Mouse (Mus musculus): Measurements from ENCODE around the gene Msrb1. TPM values are rescaled to one million over a fixed set of nuclear protein-coding genes. Genes with fewer than 3 reads are reported as not detected.

The Msrb1 gene
- total RNA-seq, 2 experiments from 2014 or later = 32.0 to 40.8 TPM

DNA sequence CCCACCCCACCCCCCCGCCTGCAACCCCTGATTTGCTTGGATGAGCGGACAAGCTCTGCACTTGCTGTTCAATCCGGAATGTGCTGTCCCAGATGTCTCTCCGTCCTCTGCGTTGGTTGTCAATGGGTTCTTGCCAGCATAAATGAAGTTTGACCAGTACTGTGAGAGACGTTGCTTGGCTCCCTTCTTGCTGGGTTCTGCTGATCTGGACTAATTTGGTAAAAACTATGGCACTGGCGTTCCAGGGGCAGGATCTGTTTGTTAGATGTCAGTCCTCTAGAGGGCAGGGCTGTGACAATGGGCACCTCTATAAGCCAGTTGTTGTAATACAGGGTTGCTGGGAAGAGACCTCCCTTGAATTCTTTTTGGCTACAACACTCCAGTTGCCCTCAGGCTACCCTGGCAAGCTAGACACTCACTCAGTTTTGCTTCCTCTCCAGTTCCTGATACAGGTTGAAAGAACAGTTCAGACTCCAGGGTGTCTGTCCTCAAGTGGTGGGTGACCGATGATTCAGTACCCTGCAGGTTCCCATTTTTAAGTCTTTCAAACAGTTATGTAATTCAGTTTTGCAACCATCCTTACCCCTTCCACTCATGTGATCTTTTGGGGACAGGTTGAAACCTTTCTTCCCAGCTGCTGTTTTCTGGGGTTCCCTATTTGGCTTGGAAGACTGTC lies 831 bp downstream of the Msrb1 start:
- no peak for TF ChIP-seq CTCF (conservative IDR thresholded peaks at IDR 0.05)
- H3K4me3 ChIP-seq = peak overlapping the region; percentile 86
- DNase-seq (ENCODE audit: low spot score in 2 of 2) = no peak
- peak overlapping the region; percentile 82; the same call in 1 of the 2 replicates for H3K27ac ChIP-seq

DNA sequence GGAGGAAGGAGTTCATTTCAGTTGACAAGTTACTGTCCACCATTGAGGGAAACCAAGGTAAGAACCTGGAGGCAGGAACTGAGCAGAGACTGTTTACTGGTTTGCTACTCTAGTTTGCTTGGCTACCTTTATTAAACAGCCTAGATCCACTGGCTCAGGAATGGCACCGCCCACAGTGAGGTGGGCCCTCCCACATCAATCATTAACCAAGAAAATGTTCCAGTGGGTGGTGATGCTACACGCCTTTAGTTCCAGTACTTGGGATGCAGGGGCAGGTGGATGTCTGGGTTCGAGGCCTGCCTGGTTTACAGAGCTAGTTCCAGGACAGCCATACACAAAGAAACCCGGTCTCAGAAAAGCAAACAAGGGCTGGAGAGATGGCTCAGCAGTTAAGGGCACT lies 1.8 kb downstream of the Msrb1 start:
- TF ChIP-seq CTCF (conservative IDR thresholded peaks at IDR 0.05) = no peak
- no peak overlapping the region for H3K27ac ChIP-seq
- H3K4me3 ChIP-seq = no peak overlapping the region
- no peak for DNase-seq (ENCODE audit: low spot score in 2 of 2)

DNA sequence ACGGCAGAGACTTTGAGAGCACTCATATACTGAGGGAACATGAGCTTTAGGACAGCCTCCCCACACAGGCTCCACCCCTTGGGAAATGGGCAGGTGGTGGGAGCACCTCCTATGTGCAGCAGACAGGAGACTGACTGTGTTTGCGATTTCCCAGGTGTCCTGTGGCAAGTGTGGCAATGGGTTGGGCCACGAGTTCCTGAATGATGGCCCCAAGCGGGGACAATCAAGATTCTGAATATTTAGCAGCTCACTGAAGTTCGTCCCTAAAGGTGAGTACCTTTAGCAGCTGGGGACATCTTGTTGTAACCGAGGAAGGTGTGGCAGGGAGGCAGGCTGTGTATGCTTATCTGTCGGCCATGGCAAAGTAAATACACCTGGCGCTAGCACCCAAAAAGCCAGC lies 3.5 kb downstream of the Msrb1 start:
- TF ChIP-seq CTCF (conservative IDR thresholded peaks at IDR 0.05) = no peak
- DNase-seq (ENCODE audit: low spot score in 2 of 2) = no peak
- Histone ChIP-seq H3K27ac (no peak overlapping the region), H3K4me3 (no peak overlapping the region)

DNA sequence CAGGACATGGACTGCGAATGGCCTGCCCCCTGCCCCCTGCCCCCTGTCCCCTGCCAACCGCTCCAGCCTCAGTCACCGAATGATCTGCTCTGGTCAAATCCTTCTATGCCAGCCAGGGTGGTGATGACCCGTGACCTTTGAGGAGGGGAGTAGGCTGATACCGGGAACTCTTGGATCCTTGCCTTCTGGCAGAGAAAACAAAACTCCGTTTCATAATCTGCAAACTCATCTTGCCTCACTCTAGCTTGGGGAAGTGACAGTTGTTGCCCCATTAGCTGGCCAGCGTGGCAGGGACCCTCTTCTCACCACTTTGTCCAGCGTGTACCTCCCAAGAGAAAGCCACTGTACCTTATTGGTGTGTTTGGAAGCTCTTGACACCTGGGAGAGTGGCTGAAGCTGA lies 5.9 kb downstream of the Msrb1 start:
- Histone ChIP-seq H3K27ac (peak overlapping the region; percentile 18; the same call in 1 of the 2 replicates), H3K4me3 (no peak overlapping the region)
- no peak for DNase-seq (ENCODE audit: low spot score in 2 of 2)
- no peak for TF ChIP-seq CTCF (conservative IDR thresholded peaks at IDR 0.05)

DNA sequence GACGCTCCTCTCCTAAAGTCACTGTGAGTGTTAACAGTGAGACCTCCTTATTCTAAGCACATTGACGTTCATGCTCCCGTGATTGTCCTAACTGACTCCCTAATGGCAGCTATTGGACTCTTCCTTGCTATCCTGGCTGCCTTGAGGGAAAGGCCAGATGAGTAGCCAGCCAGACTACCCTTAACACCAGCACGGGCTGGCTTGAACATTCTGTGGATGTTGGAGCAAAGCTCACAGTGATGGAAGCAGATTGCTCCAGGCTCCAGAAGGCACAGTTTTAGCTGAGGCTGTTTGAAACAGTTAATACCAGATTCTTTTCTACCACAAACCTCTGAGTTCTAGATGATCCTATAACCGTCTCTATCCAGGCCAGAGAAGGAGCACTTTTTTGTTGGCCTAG lies 7.5 kb downstream of the Msrb1 start:
- Histone ChIP-seq H3K4me3 (no peak overlapping the region), H3K27ac (no peak overlapping the region)
- no peak for DNase-seq (ENCODE audit: low spot score in 2 of 2)
- TF ChIP-seq CTCF (conservative IDR thresholded peaks at IDR 0.05) = no peak

DNA sequence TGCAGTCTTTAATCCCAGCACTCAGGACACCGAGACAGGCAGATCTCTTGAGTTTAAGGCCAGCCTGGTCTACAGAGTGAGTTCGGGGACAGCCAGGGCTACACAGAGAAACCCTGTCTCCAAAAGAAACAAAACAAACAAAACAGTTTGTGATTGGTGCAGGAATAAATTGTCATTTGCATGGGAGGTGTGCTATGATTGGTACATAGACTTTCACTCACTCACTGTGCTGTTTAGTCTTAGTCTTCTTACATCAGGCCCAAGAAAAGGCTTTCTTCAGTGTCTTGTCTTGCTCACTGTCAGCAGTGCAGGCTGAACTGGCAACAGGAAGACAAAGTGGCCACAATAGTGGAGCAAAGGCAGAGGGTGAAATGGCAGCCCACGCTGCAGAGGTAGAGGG lies 7.9 kb downstream of the Msrb1 start:
- H3K27ac ChIP-seq = no peak overlapping the region
- no peak for DNase-seq (ENCODE audit: low spot score in 2 of 2)
- TF ChIP-seq CTCF (conservative IDR thresholded peaks at IDR 0.05) = no peak
- no peak overlapping the region for H3K4me3 ChIP-seq

DNA sequence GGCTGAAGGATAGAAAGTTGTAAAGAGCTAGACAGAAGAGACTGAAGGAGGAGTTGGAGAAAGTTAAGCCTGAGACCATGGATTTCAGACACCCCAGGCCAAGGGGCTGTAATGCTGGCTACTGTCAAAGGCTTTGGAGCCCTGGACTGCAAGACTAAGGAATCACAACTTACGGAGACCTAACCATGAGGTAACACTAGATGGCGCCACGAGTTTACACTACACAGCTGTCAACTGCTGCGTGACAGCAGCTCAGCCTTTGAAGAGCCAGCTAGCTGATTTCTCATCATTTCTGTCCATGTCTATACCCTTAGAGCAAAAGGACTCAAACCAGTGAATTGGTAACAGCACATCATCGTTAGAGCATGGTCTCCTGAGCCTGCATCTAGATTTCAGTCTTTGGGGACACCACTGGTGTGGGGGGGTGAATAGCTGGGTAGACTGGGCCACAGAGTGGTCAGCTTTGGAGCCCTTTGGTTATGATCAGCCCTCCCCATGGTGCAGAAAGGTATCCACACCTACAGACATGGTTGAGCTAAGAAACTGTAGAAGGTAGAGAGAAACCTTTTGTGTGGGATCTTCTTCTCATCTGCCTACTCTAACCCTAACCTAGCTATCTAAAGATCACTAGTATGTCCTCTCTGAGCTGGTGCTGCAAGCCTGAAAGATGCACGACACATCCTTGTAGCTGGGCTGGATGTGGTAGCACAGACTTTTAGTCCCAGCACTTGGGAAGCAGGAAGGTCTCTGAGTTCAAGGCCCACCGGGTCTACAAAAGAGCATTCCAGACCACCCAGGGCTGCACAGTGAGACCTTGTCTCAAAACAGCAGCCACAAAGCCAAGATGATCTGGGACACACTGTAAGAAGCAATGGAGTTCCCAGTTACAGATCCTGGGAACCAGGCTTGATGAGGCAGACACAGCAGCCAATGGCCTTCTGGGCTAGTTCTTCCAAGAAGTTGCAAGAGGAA lies 9.4 kb downstream of the Msrb1 start:
- H3K4me3 ChIP-seq = no peak overlapping the region
- TF ChIP-seq CTCF (conservative IDR thresholded peaks at IDR 0.05) = peak; percentile 95

DNA sequence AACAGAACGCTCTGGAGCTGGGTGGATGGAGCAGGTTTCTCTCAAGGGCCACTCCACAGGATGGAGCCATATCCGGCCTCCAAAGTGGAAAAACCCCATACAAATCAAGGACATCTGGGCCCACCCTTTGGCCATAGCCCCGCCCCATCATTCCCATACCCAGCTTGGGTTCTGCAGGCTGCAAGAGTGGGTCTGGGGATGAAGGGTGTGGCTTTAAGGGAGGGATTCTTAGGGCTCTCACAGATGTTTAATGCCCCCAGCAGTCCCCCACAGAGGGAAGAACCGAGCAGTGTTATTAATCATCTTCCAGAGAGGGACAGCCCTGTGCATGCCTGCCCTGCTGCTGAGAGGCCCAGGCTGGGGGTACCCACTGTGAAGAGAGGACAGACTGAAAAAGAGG lies 10.5 kb downstream of the Msrb1 start:
- Histone ChIP-seq H3K27ac (no peak overlapping the region), H3K4me3 (no peak overlapping the region)
- TF ChIP-seq CTCF (conservative IDR thresholded peaks at IDR 0.05) = no peak
- no peak for DNase-seq (ENCODE audit: low spot score in 2 of 2)

More for the DNA sequence above, 9.4 kb downstream of the Msrb1 start:
- DNase-seq (ENCODE audit: low spot score in 2 of 2) = peak; percentile 85 to 86
- H3K27ac ChIP-seq = no peak overlapping the region

DNA sequence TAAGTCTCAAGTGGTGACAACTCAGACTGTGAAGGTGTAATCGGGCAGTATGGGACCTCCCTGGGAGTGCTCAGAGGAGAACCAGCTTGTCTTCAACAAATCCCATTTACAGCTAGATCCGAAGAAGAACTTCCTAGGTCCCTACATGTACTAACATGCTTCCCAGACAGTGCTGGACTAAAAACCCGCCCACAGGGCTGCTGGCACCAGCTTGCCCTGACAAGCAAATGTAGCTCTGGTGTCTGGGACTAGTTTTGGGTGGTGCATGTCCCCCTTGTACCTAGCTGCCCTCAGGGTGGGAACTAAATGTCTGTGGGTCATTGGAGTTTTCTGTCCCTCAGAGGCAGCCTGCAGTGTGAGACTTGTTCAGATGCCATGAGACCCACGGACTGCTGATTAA lies 15.1 kb downstream of the Msrb1 start:
- no peak for TF ChIP-seq CTCF (conservative IDR thresholded peaks at IDR 0.05)
- Histone ChIP-seq H3K27ac (no peak overlapping the region), H3K4me3 (no peak overlapping the region)
- no peak for DNase-seq (ENCODE audit: low spot score in 2 of 2)

DNA sequence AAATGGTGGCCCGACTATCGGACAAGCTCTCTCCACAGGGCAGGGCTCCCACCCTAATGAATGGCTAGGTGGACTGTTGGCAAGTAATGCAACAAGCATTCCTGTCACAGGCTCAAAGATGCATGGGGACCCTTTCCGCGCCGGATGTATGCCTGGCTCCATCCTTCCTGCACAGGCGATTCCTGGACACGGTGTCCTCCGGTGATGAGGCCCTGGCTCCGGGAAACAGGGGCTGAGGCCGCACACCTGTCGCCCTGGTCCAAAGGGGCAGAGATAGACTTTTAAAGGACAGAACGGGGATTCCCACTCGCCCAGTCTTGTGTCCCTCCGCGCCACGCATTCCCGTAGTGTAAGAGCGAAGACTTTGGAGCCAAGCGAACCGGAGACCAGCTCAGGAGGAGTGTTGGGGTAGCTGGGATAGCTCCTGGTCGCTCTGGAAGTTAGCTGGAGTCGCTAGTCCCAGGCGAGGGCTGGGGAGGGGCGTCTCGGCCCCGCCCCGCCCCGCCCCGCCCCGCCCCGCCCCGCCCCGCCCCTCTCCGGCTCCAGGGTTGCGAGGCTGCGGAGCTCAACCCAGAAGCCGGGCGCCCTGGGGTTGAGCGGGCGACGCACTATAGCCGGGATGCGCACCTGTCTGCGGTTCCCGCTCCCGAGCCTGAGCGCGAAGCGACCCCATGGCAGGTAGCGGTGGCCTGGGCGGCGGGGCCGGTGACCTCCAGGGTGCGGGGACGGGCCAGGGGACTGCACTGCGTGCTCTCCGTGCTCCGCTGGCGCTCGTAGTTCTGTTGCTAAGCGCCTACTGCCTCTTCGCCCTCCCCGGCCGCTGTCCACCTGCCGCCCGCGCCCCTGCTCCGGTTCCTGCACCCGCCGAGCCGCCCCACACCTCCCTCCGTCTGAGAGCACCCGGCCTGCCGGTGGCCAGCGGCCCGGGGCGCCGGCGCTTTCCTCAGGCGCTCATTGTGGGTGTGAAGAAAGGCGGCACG lies 16.3 kb downstream of the Msrb1 start, which contains the start of gene Hs3st6:
Hs3st6 (plus strand) TSS at position 574 of the 980 bp plus-strand sequence.
- Histone ChIP-seq H3K27ac (no peak within 1 kb of the TSS), H3K4me3 (peak within 1 kb of the TSS; percentile 51)
- no peak for TF ChIP-seq CTCF (conservative IDR thresholded peaks at IDR 0.05)
- DNase-seq (ENCODE audit: low spot score in 2 of 2) = no peak

DNA sequence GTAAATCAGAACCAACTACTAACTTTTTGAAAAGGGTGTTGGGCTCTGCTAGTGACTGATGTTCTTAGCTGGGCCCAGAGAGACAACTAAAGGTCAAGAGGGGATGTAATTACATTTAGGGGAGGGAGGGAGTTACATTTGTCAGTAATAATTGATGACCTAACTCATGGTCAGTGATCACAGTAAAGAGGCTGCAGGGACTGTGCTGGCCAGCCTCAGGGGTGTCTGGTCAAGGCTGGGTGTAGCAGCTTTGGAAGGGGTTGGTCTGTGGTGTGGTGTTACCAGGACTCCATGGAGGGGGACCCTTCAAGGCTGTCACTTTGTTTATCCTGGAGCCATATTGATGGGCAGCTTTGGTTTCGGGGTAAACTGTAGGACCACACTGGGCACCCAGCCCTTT lies 21.0 kb downstream of the Msrb1 start:
- TF ChIP-seq CTCF (conservative IDR thresholded peaks at IDR 0.05) = no peak
- Histone ChIP-seq H3K4me3 (no peak overlapping the region), H3K27ac (no peak overlapping the region)
- DNase-seq (ENCODE audit: low spot score in 2 of 2) = no peak

DNA sequence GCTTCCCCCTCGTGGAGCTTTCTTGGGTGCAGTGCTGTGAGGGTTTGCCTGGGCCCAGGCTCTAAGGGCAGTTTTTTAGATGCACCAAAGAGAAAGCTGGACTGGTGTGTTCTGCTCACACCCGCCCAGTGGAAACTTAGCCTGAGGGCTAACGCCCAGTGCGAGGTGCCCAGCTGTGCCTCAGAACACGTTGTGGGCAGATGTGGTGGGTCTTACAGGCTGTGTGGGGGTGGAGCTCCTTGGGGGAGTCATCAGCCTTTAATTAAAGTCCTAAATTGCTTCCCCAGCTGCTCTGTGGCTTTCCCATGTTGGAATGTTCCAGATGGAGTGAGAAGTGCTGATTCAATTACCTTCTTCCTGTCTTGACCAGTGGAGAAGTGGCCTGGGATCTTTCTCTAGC lies 24.7 kb downstream of the Msrb1 start:
- no peak for TF ChIP-seq CTCF (conservative IDR thresholded peaks at IDR 0.05)
- DNase-seq (ENCODE audit: low spot score in 2 of 2) = no peak
- Histone ChIP-seq H3K4me3 (no peak overlapping the region), H3K27ac (no peak overlapping the region)
